Mouse (Mus musculus): ENCODE measurements around the gene Tbcel.

The Tbcel gene

GRCm38 (mm10) chr9:42432155-42432554, 75.5 kb downstream of the Tbcel start:
- no peak for DNase-seq

GRCm38 (mm10) chr9:42431606-42432005, 76.0 kb downstream of the Tbcel start:
- no peak for DNase-seq

GRCm38 (mm10) chr9:42428060-42428924, 79.3 kb downstream of the Tbcel start:
- DNase-seq, result peak; percentile 24 to 36

GRCm38 (mm10) chr9:42426661-42427358, 80.8 kb downstream of the Tbcel start:
- DNase-seq, result peak; percentile 10 to 40

GRCm38 (mm10) chr9:42423649-42424048, 84.0 kb downstream of the Tbcel start:
- DNase-seq, result peak; percentile 72 to 76

GRCm38 (mm10) chr9:42419687-42420086, 87.9 kb downstream of the Tbcel start:
- peak in 1 of 2 experiments; percentile 21 for DNase-seq

- no peak for DNase-seq
These were observed 88.8 kb downstream of the Tbcel start for GRCm38 (mm10) chr9:42418786-42419185.

- DNase-seq, result no peak
These were observed 90.2 kb downstream of the Tbcel start for GRCm38 (mm10) chr9:42417352-42417952.

- DNase-seq, result no peak
These were observed 92.4 kb downstream of the Tbcel start for GRCm38 (mm10) chr9:42415184-42415583.

GRCm38 (mm10) chr9:42413345-42413744, 94.3 kb downstream of the Tbcel start:
- no peak for DNase-seq

- peak in 1 of 2 experiments; percentile 1 for DNase-seq
These were observed 96.3 kb downstream of the Tbcel start for GRCm38 (mm10) chr9:42411296-42411695.

- no peak for DNase-seq
These were observed 101.9 kb downstream of the Tbcel start for GRCm38 (mm10) chr9:42405736-42406135.

GRCm38 (mm10) chr9:42401486-42401885, 106.1 kb downstream of the Tbcel start:
- no peak for DNase-seq

- DNase-seq, result no peak
These were observed 107.8 kb downstream of the Tbcel start, which contains the start of gene Tecta for GRCm38 (mm10) chr9:42399829-42400228. Gene Tecta (minus strand): TSS chr9:42399929.

GRCm38 (mm10) chr9:42396141-42396540, 111.5 kb downstream of the Tbcel start:
- DNase-seq, result no peak

GRCm38 (mm10) chr9:42394903-42395302, 112.7 kb downstream of the Tbcel start:
- DNase-seq, result no peak

GRCm38 (mm10) chr9:42394321-42394720, 113.3 kb downstream of the Tbcel start:
- no peak for DNase-seq

- DNase-seq, result no peak
These were observed 114.7 kb downstream of the Tbcel start for GRCm38 (mm10) chr9:42392927-42393326.

GRCm38 (mm10) chr9:42388490-42388889, 119.1 kb downstream of the Tbcel start:
- DNase-seq, result no peak

GRCm38 (mm10) chr9:42387038-42387437, 120.6 kb downstream of the Tbcel start:
- no peak for DNase-seq

- DNase-seq, result no peak
These were observed 122.0 kb downstream of the Tbcel start for GRCm38 (mm10) chr9:42385656-42386055.

- no peak for DNase-seq
These were observed 124.8 kb downstream of the Tbcel start for GRCm38 (mm10) chr9:42382628-42383347.

GRCm38 (mm10) chr9:42382063-42382462, 125.5 kb downstream of the Tbcel start:
- no peak for DNase-seq
